ENCODE assay signal across 11 mouse cellular contexts in genomic region chr7:47110511-47110910, GRCm38 (mm10). TPM values are rescaled to one million over a fixed set of nuclear protein-coding genes. Genes with fewer than 3 reads are reported as not detected.
DNase-seq lines count a peak whose midpoint lies in the region; ATAC-seq and TF ChIP-seq lines count a peak whose summit lies in the region.
"Had no signal": no experiment of that assay in that cellular context is flagged by ENCODE, and none has a peak within 500 bp of the region (broad histone marks: within the 10 kb centered on the region; RNA-seq: fewer than 3 reads in every experiment).

No protein-coding gene starts in this region.

- H3K9me3 ChIP-seq in embryonic facial prominence, embryonic 14.5 days (ENCODE audit: control insufficient read depth, low read length) = no peaks in the 10 kb centered on the region
- H3K9me3 ChIP-seq in embryonic facial prominence, embryonic 10.5 days = no peaks in the 10 kb centered on the region
- H3K9me3 ChIP-seq in intestine, postnatal 0 days (ENCODE audit: control insufficient read depth) = no peaks in the 10 kb centered on the region

- no peaks in the 10 kb centered on the region for H3K36me3 ChIP-seq in embryonic facial prominence, embryonic 14.5 days (ENCODE audit: control insufficient read depth, insufficient read depth, low read length)
- H3K36me3 ChIP-seq in embryonic facial prominence, embryonic 10.5 days (replicated peaks) = no peaks in the 10 kb centered on the region
- no peaks in the 10 kb centered on the region for H3K36me3 ChIP-seq in myocyte (ENCODE audit: control insufficient read depth, insufficient read depth)
- H3K36me3 ChIP-seq in kidney, adult 2 months (ENCODE audit: control insufficient read depth, insufficient read depth, low read length) = no peaks in the 10 kb centered on the region
- H3K36me3 ChIP-seq in intestine, postnatal 0 days (ENCODE audit: control insufficient read depth, insufficient read depth) = no peaks in the 10 kb centered on the region

- no peaks in the 10 kb centered on the region for H3K27me3 ChIP-seq in embryonic facial prominence, embryonic 14.5 days (replicated peaks; ENCODE audit: control insufficient read depth, insufficient read depth, low read length)
- no peaks in the 10 kb centered on the region for H3K27me3 ChIP-seq in embryonic facial prominence, embryonic 10.5 days (replicated peaks; ENCODE audit: low read depth, poor library complexity, severe bottlenecking)
- no peaks in the 10 kb centered on the region for H3K27me3 ChIP-seq in myocyte (ENCODE audit: control insufficient read depth, insufficient read depth, insufficient read length)
- no peaks in the 10 kb centered on the region for H3K27me3 ChIP-seq in kidney, adult 2 months (replicated peaks; ENCODE audit: control insufficient read depth, insufficient read depth, low read length)
- no peaks in the 10 kb centered on the region for H3K27me3 ChIP-seq in intestine, postnatal 0 days (replicated peaks; ENCODE audit: control insufficient read depth, insufficient read depth, low read length)

- H3ac ChIP-seq in myocyte (ENCODE audit: control insufficient read depth, insufficient read length) = no peak overlapping the region

- no peak overlapping the region for H3K9ac ChIP-seq in embryonic facial prominence, embryonic 14.5 days (ENCODE audit: low read depth, low read length)
- no peak overlapping the region for H3K9ac ChIP-seq in intestine, postnatal 0 days (ENCODE audit: low read depth, low read length)
- H3K9ac ChIP-seq: liver, postnatal 0 days had no signal

- no peaks in the 10 kb centered on the region for H3K79me2 ChIP-seq in myocyte (ENCODE audit: control insufficient read depth, insufficient read depth)

- no peak overlapping the region for H3K4me3 ChIP-seq in embryonic facial prominence, embryonic 14.5 days (ENCODE audit: low read depth, low read length)
- no peak overlapping the region for H3K4me3 ChIP-seq in embryonic facial prominence, embryonic 10.5 days
- peak overlapping the region; percentile 8 for H3K4me3 ChIP-seq in myocyte
- no peak overlapping the region for H3K4me3 ChIP-seq in kidney, adult 2 months (ENCODE audit: insufficient read depth, low read depth, low read length)
- no peak overlapping the region for H3K4me3 ChIP-seq in intestine, postnatal 0 days (ENCODE audit: low read depth, low read length)

- H3K4me2 ChIP-seq in embryonic facial prominence, embryonic 14.5 days (ENCODE audit: low read depth, low read length) = no peak overlapping the region
- peak overlapping the region; percentile 62 for H3K4me2 ChIP-seq in myocyte (ENCODE audit: low read depth)
- no peak overlapping the region for H3K4me2 ChIP-seq in intestine, postnatal 0 days (replicated peaks; ENCODE audit: low read depth)

- H3K4me1 ChIP-seq in embryonic facial prominence, embryonic 14.5 days (ENCODE audit: control insufficient read depth, insufficient read depth, low read length) = no peaks in the 10 kb centered on the region
- H3K4me1 ChIP-seq in embryonic facial prominence, embryonic 10.5 days = no peaks in the 10 kb centered on the region
- H3K4me1 ChIP-seq in kidney, adult 2 months (ENCODE audit: control insufficient read depth, insufficient read depth, low read length) = no peaks in the 10 kb centered on the region
- no peaks in the 10 kb centered on the region for H3K4me1 ChIP-seq in intestine, postnatal 0 days (replicated peaks; ENCODE audit: control insufficient read depth, insufficient read depth, low read length)

- TF ChIP-seq POLR2A in myocyte (IDR thresholded peaks at IDR 0.05; ENCODE audit: insufficient read length, low read depth) = no peak
- TF ChIP-seq POLR2A in kidney, adult 2 months (IDR thresholded peaks at IDR 0.05; ENCODE audit: low read depth, low read length) = no peak

- DNase-seq in embryonic facial prominence, embryonic 14.5 days (ENCODE audit: low spot score) = peak; percentile 9
- DNase-seq in embryonic facial prominence, embryonic 10.5 days (ENCODE audit: low spot score) = no peak
- peak; percentile 67 for DNase-seq in adrenal gland, adult 8-10 months
- DNase-seq in layer of hippocampus, postnatal 36 days = peak; percentile 47 to 53
- no peak for DNase-seq in kidney, adult 2 months
- DNase-seq in gastrocnemius, postnatal 14 days = no peak
- DNase-seq: B cell, adult 2 months; heart, postnatal 36 days; liver, postnatal 0 days had no signal

- ATAC-seq in embryonic facial prominence, embryonic 14.5 days (ENCODE audit: low read depth) = no peak
- ATAC-seq in intestine, postnatal 0 days = no peak
- ATAC-seq: liver, postnatal 0 days had no signal

- WGBS in embryonic facial prominence, embryonic 14.5 days = 70% methylated on average over 7 of the region's 7 CpGs
- WGBS in embryonic facial prominence, embryonic 10.5 days = 81% methylated on average over 7 of the region's 7 CpGs
- 62% methylated on average over 7 of the region's 7 CpGs for WGBS in kidney, adult 2 months
- WGBS in intestine, postnatal 0 days = 66% methylated on average over 7 of the region's 7 CpGs

- intact Hi-C loops in gastrocnemius, postnatal 14 days (cut with DNase I; ENCODE audit: low total_unique reads) = no loop called here

- H3K27ac ChIP-seq in embryonic facial prominence, embryonic 14.5 days (replicated peaks; ENCODE audit: low read depth, low read length) = no peak overlapping the region
- H3K27ac ChIP-seq in embryonic facial prominence, embryonic 10.5 days (replicated peaks) = no peak overlapping the region
- H3K27ac ChIP-seq in kidney, adult 2 months (ENCODE audit: insufficient read depth, low read depth, low read length) = no peak overlapping the region
- no peak overlapping the region for H3K27ac ChIP-seq in intestine, postnatal 0 days (ENCODE audit: low read depth, low read length)

- TF ChIP-seq CTCF in kidney, adult 2 months (conservative IDR thresholded peaks at IDR 0.05; ENCODE audit: insufficient read depth, insufficient read length, low read depth, low read length) = no peak
- TF ChIP-seq CTCF in intestine, postnatal 0 days (IDR thresholded peaks at IDR 0.05; ENCODE audit: low read depth) = no peak

TF ChIP-seq in myocyte, 11 proteins besides CTCF, POLR2A, EP300 and RAD21:
- TF ChIP-seq MYOD1 (IDR thresholded peaks at IDR 0.05; ENCODE audit: control insufficient read depth in 1 of 3, insufficient read length in 2 of 3, low read depth in 2 of 3) = no peak
- TF ChIP-seq E2F4 (IDR thresholded peaks at IDR 0.05; ENCODE audit: insufficient read depth) = no peak
- peak; percentile 96 for TF ChIP-seq CEBPB (IDR thresholded peaks at IDR 0.05; ENCODE audit: insufficient read depth, poor library complexity, severe bottlenecking)

RNA-seq across cellular contexts. Expression of gene Ptpn5, which starts 23.0 kb away (rescaled TPM):
- polyA plus RNA-seq in embryonic facial prominence, embryonic 14.5 days (2014; fragmentation: Nextera tagmentation; extraction: Ambion mirVana) = 2.0 and 3.0 TPM in 2 replicates
- polyA plus RNA-seq in embryonic facial prominence, embryonic 10.5 days (2016; fragmentation: Nextera tagmentation; extraction: Ambion mirVana) = 2.9 and 3.2 TPM in 2 replicates
- 1 to 10 TPM in 3 of 4 experiments, under 1 TPM in 1; 0.68 to 3.3 (median 1.7) TPM for total RNA-seq in adrenal gland, adult 8-10 months (2022)
- 10 to 100 TPM; 92.7 to 95.8 TPM for total RNA-seq in layer of hippocampus, postnatal 36 days (2021)
- polyA plus RNA-seq in myocyte (2012; fragmentation: generic; extraction: Trizol) = 0.49 TPM
- 0.61 and 0.79 TPM in 2 replicates for polyA plus RNA-seq in kidney, adult 2 months (2012; rRNA removed)
- polyA plus RNA-seq in intestine, postnatal 0 days (2015; fragmentation: Nextera tagmentation; extraction: Ambion mirVana) = 0.48 and 0.69 TPM in 2 replicates
- not detected for total RNA-seq in gastrocnemius, postnatal 14 days (2021)
- total RNA-seq: heart, postnatal 36 days had no signal
- polyA plus RNA-seq: liver, postnatal 0 days had no signal

Comparison
In these comparisons a context has a peak if more than half of its experiments do, and no peak if none do; other contexts are left out.
1. DNase-seq: peak in embryonic facial prominence, embryonic 14.5 days (single experiment), adrenal gland, adult 8-10 months (single experiment) and layer of hippocampus, postnatal 36 days (2 of 2); none in embryonic facial prominence, embryonic 10.5 days (single experiment), kidney, adult 2 months (single experiment) and gastrocnemius, postnatal 14 days (single experiment).